Mouse (Mus musculus) liver, adult 2 months (tissue): ENCODE measurements around the gene Ifit2. TPM values are rescaled to one million over a fixed set of nuclear protein-coding genes. Genes with fewer than 3 reads are reported as not detected.

Experiments used
- DNase-seq: peaks from one replicate; pipeline ENCODE4 v3.0.0-alpha.2; 2011; ENCODE audit warnings: low read depth, low spot score; ENCODE audit errors: extremely low read depth
- H3K27ac ChIP-seq: fragments of 200-500 bp; replicated peaks from 2 replicates; pipeline ENCODE4 v1.5.1; 2012; ENCODE audit warnings: low read depth, mild to moderate bottlenecking, control low read depth, inconsistent platforms, low read length; ENCODE audit not compliant: insufficient read depth
- H3K27me3 ChIP-seq: fragments of 200-500 bp; 2 replicates; pipeline ENCODE4 v1.6.1; 2012; ENCODE audit warnings: mild to moderate bottlenecking, moderate library complexity, low read length, inconsistent platforms; ENCODE audit not compliant: control insufficient read depth, insufficient read depth
- H3K36me3 ChIP-seq: fragments of 200-500 bp; 2 replicates; pipeline ENCODE4 v1.6.1; 2012; ENCODE audit warnings: low read length, inconsistent platforms; ENCODE audit not compliant: control insufficient read depth, insufficient read depth
- H3K4me1 ChIP-seq: fragments of 200-500 bp; 2 replicates; pipeline ENCODE4 v1.6.1; 2011; ENCODE audit warnings: low read length; ENCODE audit not compliant: control insufficient read depth, insufficient read depth
- H3K4me3 ChIP-seq: fragments of 200-500 bp; 2 replicates; pipeline ENCODE4 v1.5.1; 2011; ENCODE audit warnings: low read depth, mild to moderate bottlenecking, control low read depth, low read length, moderate library complexity; ENCODE audit not compliant: insufficient read depth
- H3K79me2 ChIP-seq: fragments of 200-500 bp; 2 replicates; pipeline ENCODE4 v1.6.1; 2012; ENCODE audit warnings: inconsistent platforms, mild to moderate bottlenecking, low read length, moderate library complexity; ENCODE audit not compliant: control insufficient read depth, insufficient read depth
- H3K9ac ChIP-seq: fragments of 200-500 bp; 2 replicates; pipeline ENCODE4 v1.6.1; 2012; ENCODE audit warnings: low read depth, mild to moderate bottlenecking, control low read depth, inconsistent platforms, low read length
- CTCF ChIP-seq: fragments of 200-500 bp; IDR thresholded peaks from 2 replicates; pipeline ENCODE4 v1.5.1; 2011; ENCODE audit warnings: low read depth, low read length, control low read depth
- POLR2A ChIP-seq: fragments of 200-500 bp; IDR thresholded peaks from 2 replicates; pipeline ENCODE4 v1.6.1; 2011; ENCODE audit warnings: low read length, control low read depth; ENCODE audit not compliant: insufficient read depth; ENCODE audit errors: extremely low read depth
- WGBS: fragments of 180-500 bp; shearing (Covaris S2); methylation state at CpG from one replicate; pipeline ENCODE4 v1.1.7; 2018; 5-methylcytosine and 5-hydroxymethylcytosine counted together
- polyA plus RNA-seq: library from polyadenylated mRNA; depleted of rRNA; stranded (reverse); fragments of >200 nt; gene quantifications from 2 replicates; pipeline ENCODE4 v1.2.3, GENCODE M21; 2012
- total RNA-seq: library from RNA; depleted of rRNA; stranded (reverse); fragments of >200 nt; gene quantifications from 2 replicates; pipeline ENCODE4 v1.2.3, GENCODE M21; 2014

Gene Ifit2
- total and polyA plus RNA-seq, 2 experiments, result 0.35 to 8.0 TPM

- Histone ChIP-seq H3K36me3 (peaks cover 18% of the 10 kb centered on the region), H3K4me1 (peaks cover 16% of the 10 kb centered on the region), H3K79me2 (peaks cover 14% of the 10 kb centered on the region; the same call in 1 of the 2 replicates), H3K4me3 (peak overlapping the region; percentile 87), H3K27me3 (no peaks in the 10 kb centered on the region), H3K27ac (peak overlapping the region; percentile 94), H3K9ac (peak overlapping the region; percentile 86)
- under 1% methylated on average over 11 of the region's 11 CpGs for WGBS
- DNase-seq, result peak; percentile 83
- no peak for TF ChIP-seq CTCF
- no peak for TF ChIP-seq POLR2A
Measured at GRCm38 (mm10) chr19:34526321-34526923, 24.1 kb upstream of the Ifit2 start.

GRCm38 (mm10) chr19:34526941-34527682 lies 23.4 kb upstream of the Ifit2 start, which contains the start of gene Lipa:
Lipa (minus strand) TSS chr19:34527474.
- Histone ChIP-seq H3K27ac (peak within 1 kb of the TSS; percentile 94), H3K4me1 (peaks cover 10% of the 10 kb centered on the region), H3K4me3 (peak within 1 kb of the TSS; percentile 87), H3K36me3 (peaks cover 13% of the 10 kb centered on the region), H3K27me3 (no peaks in the 10 kb centered on the region), H3K79me2 (peaks cover 10% of the 10 kb centered on the region; the same call in 1 of the 2 replicates), H3K9ac (peak within 1 kb of the TSS; percentile 86)
- DNase-seq, result peak; percentile 96
- under 1% methylated on average over 29 of the region's 29 CpGs for WGBS
- TF ChIP-seq CTCF, result no peak
- peak; percentile 99 for TF ChIP-seq POLR2A

DNA sequence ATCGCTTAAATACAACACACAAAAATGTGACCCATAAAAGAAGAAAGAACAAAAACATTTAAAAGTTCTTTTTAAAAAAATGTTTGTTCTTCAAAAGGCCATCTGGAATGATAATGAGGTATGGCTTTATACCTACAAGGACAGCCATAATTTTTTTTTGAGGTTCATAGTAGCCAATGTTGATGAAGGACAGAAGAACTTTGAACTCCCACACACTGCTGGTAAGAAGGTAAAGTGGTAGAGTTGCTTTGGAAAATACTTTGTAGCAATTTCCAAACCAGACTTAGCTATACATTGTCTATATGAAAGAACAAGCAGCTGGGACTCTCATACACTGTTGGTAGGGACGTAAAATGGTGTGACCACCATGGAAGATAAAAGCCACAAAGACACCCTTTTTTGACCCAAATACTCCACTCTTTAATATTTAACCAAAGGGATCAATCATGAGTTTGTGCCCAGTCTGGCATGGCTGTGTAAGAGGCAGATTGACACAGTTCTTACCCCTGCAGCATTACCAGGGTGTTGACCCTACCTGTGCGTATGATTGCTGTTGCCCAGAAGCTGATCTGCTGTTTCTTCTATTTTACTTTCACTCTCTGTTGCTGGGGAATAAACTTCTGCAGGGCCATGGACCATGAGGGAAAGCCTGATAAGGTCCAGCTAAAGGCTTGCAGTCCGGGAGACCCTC lies 18.3 kb upstream of the Ifit2 start:
- TF ChIP-seq CTCF, result no peak
- Histone ChIP-seq H3K4me3 (no peak overlapping the region), H3K4me1 (peaks cover 2% of the 10 kb centered on the region; the same call in 1 of the 2 replicates), H3K27me3 (no peaks in the 10 kb centered on the region), H3K79me2 (no peaks in the 10 kb centered on the region), H3K27ac (peak overlapping the region; percentile 74), H3K9ac (peak overlapping the region; percentile 5; the same call in 1 of the 2 replicates), H3K36me3 (no peaks in the 10 kb centered on the region)
- peak; percentile 96 for DNase-seq
- 36% methylated on average over 4 of the region's 4 CpGs for WGBS

DNA sequence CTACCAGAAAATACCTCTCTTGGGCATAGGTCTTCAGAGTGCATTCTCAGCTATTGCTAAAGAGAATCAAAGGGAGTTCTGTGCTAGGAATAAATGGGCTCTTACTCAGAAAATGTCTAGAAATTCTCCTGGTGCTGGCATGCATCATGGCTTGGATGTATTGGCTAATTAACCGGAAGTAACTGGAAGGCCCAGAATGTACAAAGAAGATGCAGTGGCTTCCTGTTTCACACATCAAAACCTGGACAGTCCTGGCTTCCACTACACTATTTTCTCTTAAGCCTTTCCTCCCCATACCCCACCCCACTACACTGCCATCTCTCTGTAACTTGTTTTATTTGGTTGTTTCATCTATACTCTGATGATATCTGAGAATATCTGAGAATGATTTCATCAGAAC lies 11.1 kb upstream of the Ifit2 start:
- H3K79me2 ChIP-seq, result no peaks in the 10 kb centered on the region
- no peaks in the 10 kb centered on the region for H3K36me3 ChIP-seq
- H3K9ac ChIP-seq, result no peak overlapping the region
- H3K4me1 ChIP-seq, result no peaks in the 10 kb centered on the region
- H3K27me3 ChIP-seq, result no peaks in the 10 kb centered on the region
- TF ChIP-seq POLR2A (no peak), CTCF (no peak)
- no peak overlapping the region for H3K4me3 ChIP-seq
- H3K27ac ChIP-seq, result no peak overlapping the region
- DNase-seq, result no peak
- WGBS, result 75% methylated on average over 1 of the region's 1 CpGs

- WGBS, result 95% methylated on average over 4 of the region's 4 CpGs
- no peak for TF ChIP-seq POLR2A
- TF ChIP-seq CTCF, result no peak
- Histone ChIP-seq H3K9ac (no peak overlapping the region), H3K79me2 (no peaks in the 10 kb centered on the region), H3K4me1 (no peaks in the 10 kb centered on the region), H3K4me3 (no peak overlapping the region), H3K36me3 (no peaks in the 10 kb centered on the region), H3K27me3 (no peaks in the 10 kb centered on the region), H3K27ac (no peak overlapping the region)
- DNase-seq, result no peak
Measured at GRCm38 (mm10) chr19:34546211-34546610, 4.3 kb upstream of the Ifit2 start.
